Mouse (Mus musculus) stomach, embryonic 14.5 days (tissue): ENCODE measurements around the gene Bicdl1. TPM values are rescaled to one million over a fixed set of nuclear protein-coding genes. Genes with fewer than 3 reads are reported as not detected.

ENCODE experiments used
- ATAC-seq: fragments of 200-750 bp; cut with Nextera tagmentation; 2 replicates; pipeline ENCODE4 v1.8.0; 2017; ENCODE audit warnings: low read depth, moderate TSS enrichment; ENCODE audit not compliant: insufficient number of reproducible peaks, insufficient read depth, low FRiP score
- H3K27ac ChIP-seq: fragments of 300-500 bp; sonication (generic); 2 replicates; pipeline ENCODE4 v1.5.1; 2014; ENCODE audit warnings: mild to moderate bottlenecking, low read length, moderate library complexity, mixed read lengths
- H3K27me3 ChIP-seq: fragments of 300-500 bp; sonication (generic); 2 replicates; pipeline ENCODE4 v1.6.1; 2014; ENCODE audit warnings: low read length, control low read depth, mixed read lengths; ENCODE audit not compliant: control insufficient read depth, insufficient read depth
- H3K36me3 ChIP-seq: fragments of 300-500 bp; sonication (generic); 2 replicates; pipeline ENCODE4 v1.6.1; 2014; ENCODE audit warnings: mild to moderate bottlenecking, control low read depth, low read length, moderate library complexity, mixed read lengths; ENCODE audit not compliant: control insufficient read depth, insufficient read depth
- H3K4me1 ChIP-seq: fragments of 300-500 bp; sonication (generic); 2 replicates; pipeline ENCODE4 v1.6.1; 2014; ENCODE audit warnings: low read length, control low read depth, mixed read lengths; ENCODE audit not compliant: control insufficient read depth, insufficient read depth
- H3K4me2 ChIP-seq: fragments of 300-500 bp; sonication (generic); replicated peaks from 2 replicates; pipeline ENCODE4 v1.6.1; 2014; ENCODE audit warnings: low read depth, low read length, control low read depth
- H3K4me3 ChIP-seq: fragments of 300-500 bp; sonication (generic); 2 replicates; pipeline ENCODE4 v1.5.1; 2014; ENCODE audit warnings: low read depth, low read length, control low read depth
- H3K9ac ChIP-seq: fragments of 300-500 bp; sonication (generic); replicated peaks from 2 replicates; pipeline ENCODE4 v1.6.1; 2014; ENCODE audit warnings: low read depth, mild to moderate bottlenecking, control low read depth, low read length, moderate library complexity, mixed read lengths
- H3K9me3 ChIP-seq: fragments of 300-500 bp; sonication (generic); 2 replicates; pipeline ENCODE4 v1.6.1; 2016; ENCODE audit warnings: low read depth, low read length, control low read depth; ENCODE audit not compliant: control insufficient read depth
- WGBS: fragments of 180-500 bp; shearing (Covaris S2); extraction: QIAGEN DNeasy Blood & Tissue Kit; methylation state at CpG from one replicate; pipeline ENCODE4 v1.1.7; 2014; 5-methylcytosine and 5-hydroxymethylcytosine counted together
- polyA plus RNA-seq: library from polyadenylated mRNA; unstranded; fragments of >200 nt; fragmentation: Nextera tagmentation; extraction: Ambion mirVana; gene quantifications from 2 replicates; pipeline ENCODE4 v1.2.1, GENCODE M21; 2014

The Bicdl1 gene
- polyA plus RNA-seq, 1 experiment from 2014 or later: 11.6 TPM

GRCm38 (mm10) chr5:115644192-115644591, 87.2 kb downstream of the Bicdl1 start:
- 74% methylated on average over 9 of the region's 9 CpGs for WGBS
- H3K4me3 ChIP-seq: no peak overlapping the region
- H3K4me1 ChIP-seq: no peaks in the 10 kb centered on the region
- peaks cover 65% of the 10 kb centered on the region for H3K36me3 ChIP-seq
- H3K27ac ChIP-seq: no peak overlapping the region
- no peak overlapping the region for H3K4me2 ChIP-seq
- H3K9ac ChIP-seq: no peak overlapping the region
- H3K27me3 ChIP-seq: no peaks in the 10 kb centered on the region
- ATAC-seq: peak; percentile 43; the same call in 1 of the 2 replicates
- H3K9me3 ChIP-seq: no peaks in the 10 kb centered on the region

- 77% methylated on average over 6 of the region's 6 CpGs for WGBS
- Histone ChIP-seq H3K4me3 (no peak overlapping the region), H3K4me2 (no peak overlapping the region), H3K27ac (no peak overlapping the region), H3K36me3 (peaks cover 21% of the 10 kb centered on the region), H3K9me3 (no peaks in the 10 kb centered on the region), H3K9ac (no peak overlapping the region), H3K27me3 (no peaks in the 10 kb centered on the region), H3K4me1 (peaks cover 22% of the 10 kb centered on the region; the same call in 1 of the 2 replicates)
- no peak for ATAC-seq
Measured at GRCm38 (mm10) chr5:115635536-115635935, 95.9 kb downstream of the Bicdl1 start.

- Histone ChIP-seq H3K9me3 (no peaks in the 10 kb centered on the region), H3K4me3 (no peak overlapping the region), H3K27me3 (no peaks in the 10 kb centered on the region), H3K36me3 (peaks cover 7% of the 10 kb centered on the region), H3K9ac (no peak overlapping the region), H3K4me2 (no peak overlapping the region), H3K27ac (no peak overlapping the region), H3K4me1 (peaks cover 24% of the 10 kb centered on the region; the same call in 1 of the 2 replicates)
- 86% methylated on average over 8 of the region's 8 CpGs for WGBS
- no peak for ATAC-seq
Measured at GRCm38 (mm10) chr5:115634046-115634445, 97.4 kb downstream of the Bicdl1 start.

- Histone ChIP-seq H3K9ac (0 out of 2 replicates have a peak overlapping the region, but pooled peaks have one; percentile 3), H3K36me3 (no peaks in the 10 kb centered on the region), H3K27me3 (no peaks in the 10 kb centered on the region), H3K4me1 (peaks cover 24% of the 10 kb centered on the region; the same call in 1 of the 2 replicates), H3K4me2 (peak overlapping the region; percentile 84), H3K9me3 (no peaks in the 10 kb centered on the region), H3K27ac (no peak overlapping the region), H3K4me3 (peak overlapping the region; percentile 74)
- no peak for ATAC-seq
- WGBS: 30% methylated on average over 4 of the region's 4 CpGs
Measured at GRCm38 (mm10) chr5:115633060-115633459, 98.4 kb downstream of the Bicdl1 start.

- H3K36me3 ChIP-seq: no peaks in the 10 kb centered on the region
- 2% methylated on average over 29 of the region's 30 CpGs for WGBS
- H3K27me3 ChIP-seq: no peaks in the 10 kb centered on the region
- H3K9ac ChIP-seq: peak overlapping the region; percentile 90
- H3K27ac ChIP-seq: peak overlapping the region; percentile 52; the same call in 1 of the 2 replicates
- H3K9me3 ChIP-seq: no peaks in the 10 kb centered on the region
- H3K4me1 ChIP-seq: peaks cover 24% of the 10 kb centered on the region; the same call in 1 of the 2 replicates
- H3K4me2 ChIP-seq: peak overlapping the region; percentile 84
- peak overlapping the region; percentile 74 for H3K4me3 ChIP-seq
- no peak; the same call in 1 of the 2 replicates for ATAC-seq
Measured at GRCm38 (mm10) chr5:115632358-115632714, 99.1 kb downstream of the Bicdl1 start.

- peak within 1 kb of the TSS; percentile 84 for H3K4me2 ChIP-seq
- peak within 1 kb of the TSS; percentile 72 for H3K27ac ChIP-seq
- WGBS: under 1% methylated on average over 63 of the region's 125 CpGs
- peak; percentile 88 for ATAC-seq
- peak within 1 kb of the TSS; percentile 90 for H3K9ac ChIP-seq
- H3K9me3 ChIP-seq: no peaks in the 10 kb centered on the region
- H3K27me3 ChIP-seq: no peaks in the 10 kb centered on the region
- peak within 1 kb of the TSS; percentile 74 for H3K4me3 ChIP-seq
- H3K4me1 ChIP-seq: peaks cover 24% of the 10 kb centered on the region; the same call in 1 of the 2 replicates
- H3K36me3 ChIP-seq: no peaks in the 10 kb centered on the region
Measured at GRCm38 (mm10) chr5:115631505-115632357, 99.7 kb downstream of the Bicdl1 start, which contains the start of gene Rab35. Rab35 (plus strand) TSS chr5:115631908.

- Histone ChIP-seq H3K27ac (no peak overlapping the region), H3K9ac (no peak overlapping the region), H3K4me2 (0 out of 2 replicates have a peak overlapping the region, but pooled peaks have one; percentile 81), H3K27me3 (no peaks in the 10 kb centered on the region), H3K9me3 (no peaks in the 10 kb centered on the region), H3K4me1 (peaks cover 24% of the 10 kb centered on the region; the same call in 1 of the 2 replicates), H3K36me3 (no peaks in the 10 kb centered on the region), H3K4me3 (no peak overlapping the region)
- no peak for ATAC-seq
- 52% methylated on average over 5 of the region's 5 CpGs for WGBS
Measured at GRCm38 (mm10) chr5:115630291-115630690, 101.1 kb downstream of the Bicdl1 start.

GRCm38 (mm10) chr5:115629672-115630071, 101.7 kb downstream of the Bicdl1 start:
- Histone ChIP-seq H3K9me3 (no peaks in the 10 kb centered on the region), H3K4me2 (no peak overlapping the region), H3K9ac (no peak overlapping the region), H3K27ac (no peak overlapping the region), H3K4me3 (no peak overlapping the region), H3K36me3 (no peaks in the 10 kb centered on the region), H3K27me3 (no peaks in the 10 kb centered on the region), H3K4me1 (peaks cover 24% of the 10 kb centered on the region; the same call in 1 of the 2 replicates)
- ATAC-seq: no peak
- WGBS: 85% methylated on average over 4 of the region's 4 CpGs
